Mouse (Mus musculus) limb, embryonic 10.5 days (tissue): ENCODE data around the gene Zfp536. TPM values are rescaled to one million over a fixed set of nuclear protein-coding genes. Genes with fewer than 3 reads are reported as not detected.

ENCODE experiments used
- DNase-seq: peaks from one replicate; pipeline ENCODE4 v3.0.0-alpha.2; 2017; ENCODE audit warnings: low spot score
- H3K27ac ChIP-seq: fragments of 300-500 bp; sonication (generic); 2 replicates; pipeline ENCODE4 v1.5.1; 2016; ENCODE audit warnings: mild to moderate bottlenecking
- H3K27me3 ChIP-seq: fragments of 300-500 bp; sonication (generic); 2 replicates; pipeline ENCODE4 v1.6.1; 2016; ENCODE audit warnings: low read depth, mild to moderate bottlenecking; ENCODE audit not compliant: poor library complexity, severe bottlenecking
- H3K36me3 ChIP-seq: fragments of 300-500 bp; sonication (generic); 2 replicates; pipeline ENCODE4 v1.6.1; 2016; ENCODE audit warnings: mild to moderate bottlenecking, moderate library complexity
- H3K4me1 ChIP-seq: fragments of 300-500 bp; sonication (generic); 2 replicates; pipeline ENCODE4 v1.6.1; 2016
- H3K4me3 ChIP-seq: fragments of 300-500 bp; sonication (generic); 2 replicates; pipeline ENCODE4 v1.5.1; 2016; ENCODE audit warnings: mild to moderate bottlenecking, moderate library complexity
- H3K9me3 ChIP-seq: fragments of 300-500 bp; sonication (generic); replicated peaks from 2 replicates; pipeline ENCODE4 v1.6.1; 2016; ENCODE audit warnings: mild to moderate bottlenecking
- WGBS: fragments of 180-500 bp; shearing (Covaris S2); methylation state at CpG from one replicate; pipeline ENCODE4 v1.1.7; 2016; 5-methylcytosine and 5-hydroxymethylcytosine counted together
- polyA plus RNA-seq: library from polyadenylated mRNA; unstranded; fragments of >200 nt; fragmentation: Nextera tagmentation; extraction: Ambion mirVana; gene quantifications from 2 replicates; pipeline ENCODE4 v1.2.1, GENCODE M21; 2016

Gene Zfp536
- polyA plus RNA-seq, 1 experiment from 2014 or later: 1.8 TPM

GRCm38 (mm10) chr7:37484946-37485345 is 288.5 kb downstream of the Zfp536 start:
- no peaks in the 10 kb centered on the region for H3K36me3 ChIP-seq
- 0 out of 2 replicates have a peak, but pooled peaks cover 3% of the 10 kb centered on the region for H3K27me3 ChIP-seq
- H3K4me1 ChIP-seq: peaks cover 10% of the 10 kb centered on the region
- 77% methylated on average over 3 of the region's 3 CpGs for WGBS
- H3K9me3 ChIP-seq: no peaks in the 10 kb centered on the region
- DNase-seq: no peak
- no peak overlapping the region for H3K27ac ChIP-seq
- H3K4me3 ChIP-seq: no peak overlapping the region

- no peak overlapping the region for H3K27ac ChIP-seq
- H3K27me3 ChIP-seq: 0 out of 2 replicates have a peak, but pooled peaks cover 11% of the 10 kb centered on the region
- H3K9me3 ChIP-seq: no peaks in the 10 kb centered on the region
- no peak for DNase-seq
- WGBS: 77% methylated on average over 4 of the region's 4 CpGs
- H3K36me3 ChIP-seq: no peaks in the 10 kb centered on the region
- H3K4me3 ChIP-seq: no peak overlapping the region
- peaks cover 3% of the 10 kb centered on the region; the same call in 1 of the 2 replicates for H3K4me1 ChIP-seq
Observed at GRCm38 (mm10) chr7:37482564-37482963, 290.9 kb downstream of the Zfp536 start.

GRCm38 (mm10) chr7:37481165-37481564 is 292.3 kb downstream of the Zfp536 start:
- Histone ChIP-seq H3K27me3 (0 out of 2 replicates have a peak, but pooled peaks cover 12% of the 10 kb centered on the region), H3K9me3 (no peaks in the 10 kb centered on the region), H3K4me3 (no peak overlapping the region), H3K4me1 (0 out of 2 replicates have a peak, but pooled peaks cover 3% of the 10 kb centered on the region), H3K36me3 (no peaks in the 10 kb centered on the region), H3K27ac (no peak overlapping the region)
- no peak for DNase-seq
- WGBS: 88% methylated on average over 6 of the region's 6 CpGs

GRCm38 (mm10) chr7:37477309-37477708 is 296.1 kb downstream of the Zfp536 start:
- H3K27me3 ChIP-seq: peaks cover 41% of the 10 kb centered on the region; the same call in 1 of the 2 replicates
- WGBS: 88% methylated on average over 5 of the region's 5 CpGs
- no peaks in the 10 kb centered on the region for H3K36me3 ChIP-seq
- no peak for DNase-seq
- no peak overlapping the region for H3K27ac ChIP-seq
- H3K4me3 ChIP-seq: no peak overlapping the region
- H3K4me1 ChIP-seq: no peaks in the 10 kb centered on the region
- no peaks in the 10 kb centered on the region for H3K9me3 ChIP-seq

- Histone ChIP-seq H3K9me3 (no peaks in the 10 kb centered on the region), H3K27me3 (peaks cover 53% of the 10 kb centered on the region), H3K36me3 (no peaks in the 10 kb centered on the region), H3K4me3 (no peak overlapping the region), H3K27ac (no peak overlapping the region), H3K4me1 (0 out of 2 replicates have a peak, but pooled peaks cover 2% of the 10 kb centered on the region)
- 82% methylated on average over 2 of the region's 2 CpGs for WGBS
- no peak for DNase-seq
Observed at GRCm38 (mm10) chr7:37475485-37475884, 298.0 kb downstream of the Zfp536 start.

- 0 out of 2 replicates have a peak, but pooled peaks cover 2% of the 10 kb centered on the region for H3K4me1 ChIP-seq
- 67% methylated on average over 8 of the region's 8 CpGs for WGBS
- H3K9me3 ChIP-seq: no peaks in the 10 kb centered on the region
- peaks cover 65% of the 10 kb centered on the region for H3K27me3 ChIP-seq
- no peaks in the 10 kb centered on the region for H3K36me3 ChIP-seq
- H3K4me3 ChIP-seq: no peak overlapping the region
- no peak for DNase-seq
- no peak overlapping the region for H3K27ac ChIP-seq
Observed at GRCm38 (mm10) chr7:37474284-37474683, 299.2 kb downstream of the Zfp536 start.

- Histone ChIP-seq H3K9me3 (no peaks in the 10 kb centered on the region), H3K4me3 (no peak overlapping the region), H3K27ac (no peak overlapping the region), H3K4me1 (peaks cover 8% of the 10 kb centered on the region), H3K27me3 (peaks cover 73% of the 10 kb centered on the region), H3K36me3 (no peaks in the 10 kb centered on the region)
- WGBS: 71% methylated on average over 24 of the region's 24 CpGs
- no peak for DNase-seq
Observed at GRCm38 (mm10) chr7:37473311-37474084, 299.9 kb downstream of the Zfp536 start.

- H3K4me3 ChIP-seq: no peak overlapping the region
- peaks cover 83% of the 10 kb centered on the region for H3K27me3 ChIP-seq
- WGBS: 53% methylated on average over 8 of the region's 8 CpGs
- H3K27ac ChIP-seq: no peak overlapping the region
- peaks cover 18% of the 10 kb centered on the region for H3K4me1 ChIP-seq
- no peak for DNase-seq
- no peaks in the 10 kb centered on the region for H3K36me3 ChIP-seq
- H3K9me3 ChIP-seq: no peaks in the 10 kb centered on the region
Observed at GRCm38 (mm10) chr7:37471726-37472125, 301.7 kb downstream of the Zfp536 start.

GRCm38 (mm10) chr7:37466477-37467243 is 306.8 kb downstream of the Zfp536 start:
- H3K9me3 ChIP-seq: no peaks in the 10 kb centered on the region
- DNase-seq: no peak
- WGBS: 17% methylated on average over 9 of the region's 9 CpGs
- no peaks in the 10 kb centered on the region for H3K36me3 ChIP-seq
- no peak overlapping the region for H3K4me3 ChIP-seq
- H3K27ac ChIP-seq: peak overlapping the region; percentile 34; the same call in 1 of the 2 replicates
- H3K27me3 ChIP-seq: peaks cover 79% of the 10 kb centered on the region
- peaks cover 61% of the 10 kb centered on the region for H3K4me1 ChIP-seq

GRCm38 (mm10) chr7:37464186-37464721 is 309.2 kb downstream of the Zfp536 start:
- H3K27me3 ChIP-seq: peaks cover 69% of the 10 kb centered on the region
- peak overlapping the region; percentile 34 for H3K4me3 ChIP-seq
- H3K36me3 ChIP-seq: no peaks in the 10 kb centered on the region
- 15% methylated on average over 7 of the region's 7 CpGs for WGBS
- H3K9me3 ChIP-seq: no peaks in the 10 kb centered on the region
- peak; percentile 74 for DNase-seq
- peak overlapping the region; percentile 67 for H3K27ac ChIP-seq
- peaks cover 80% of the 10 kb centered on the region for H3K4me1 ChIP-seq

GRCm38 (mm10) chr7:37447523-37447922 is 325.9 kb downstream of the Zfp536 start:
- H3K4me3 ChIP-seq: no peak overlapping the region
- WGBS: 92% methylated on average over 3 of the region's 3 CpGs
- no peaks in the 10 kb centered on the region for H3K9me3 ChIP-seq
- peaks cover 5% of the 10 kb centered on the region; the same call in 1 of the 2 replicates for H3K4me1 ChIP-seq
- H3K27ac ChIP-seq: no peak overlapping the region
- H3K27me3 ChIP-seq: peaks cover under 1% of the 10 kb centered on the region; the same call in 1 of the 2 replicates
- no peak for DNase-seq
- no peaks in the 10 kb centered on the region for H3K36me3 ChIP-seq

GRCm38 (mm10) chr7:37439912-37440311 is 333.5 kb downstream of the Zfp536 start:
- WGBS: 90% methylated on average over 13 of the region's 13 CpGs
- no peak overlapping the region for H3K4me3 ChIP-seq
- H3K27me3 ChIP-seq: peaks cover 24% of the 10 kb centered on the region; the same call in 1 of the 2 replicates
- no peaks in the 10 kb centered on the region for H3K36me3 ChIP-seq
- no peak for DNase-seq
- H3K27ac ChIP-seq: no peak overlapping the region
- peaks cover 26% of the 10 kb centered on the region for H3K4me1 ChIP-seq
- H3K9me3 ChIP-seq: no peaks in the 10 kb centered on the region
